Mouse (Mus musculus): ENCODE measurements around the gene Eif2s2. TPM values are rescaled to one million over a fixed set of nuclear protein-coding genes. Genes with fewer than 3 reads are reported as not detected.

Gene Eif2s2
- polyA plus RNA-seq, 1 experiment, result 15.8 TPM

- no peak for DNase-seq (ENCODE audit: low read depth)
These were observed 280 bp upstream of the Eif2s2 start for GRCm38 (mm10) chr2:154893045-154893385.

- no peak for DNase-seq (ENCODE audit: low read depth)
These were observed 1.1 kb downstream of the Eif2s2 start for GRCm38 (mm10) chr2:154891585-154891984.

- DNase-seq (ENCODE audit: low read depth), result no peak
These were observed 16.1 kb downstream of the Eif2s2 start for GRCm38 (mm10) chr2:154876621-154877020.

GRCm38 (mm10) chr2:154869954-154870641, 22.6 kb downstream of the Eif2s2 start:
- DNase-seq (ENCODE audit: low read depth), result no peak

GRCm38 (mm10) chr2:154868106-154868505, 24.6 kb downstream of the Eif2s2 start:
- no peak for DNase-seq (ENCODE audit: low read depth)

GRCm38 (mm10) chr2:154865696-154866095, 27.0 kb downstream of the Eif2s2 start:
- DNase-seq (ENCODE audit: low read depth), result no peak

GRCm38 (mm10) chr2:154863672-154864071, 29.1 kb downstream of the Eif2s2 start:
- no peak for DNase-seq (ENCODE audit: low read depth)

- DNase-seq (ENCODE audit: low read depth), result no peak
These were observed 37.4 kb downstream of the Eif2s2 start for GRCm38 (mm10) chr2:154855383-154855782.

- DNase-seq (ENCODE audit: low read depth), result no peak
These were observed 44.6 kb downstream of the Eif2s2 start for GRCm38 (mm10) chr2:154848086-154848485.

- no peak for DNase-seq (ENCODE audit: low read depth)
These were observed 56.2 kb downstream of the Eif2s2 start for GRCm38 (mm10) chr2:154836537-154836936.

- peak; percentile 23 for DNase-seq (ENCODE audit: low read depth)
These were observed 58.4 kb downstream of the Eif2s2 start for GRCm38 (mm10) chr2:154834149-154834865.

- no peak for DNase-seq (ENCODE audit: low read depth)
These were observed 60.3 kb downstream of the Eif2s2 start for GRCm38 (mm10) chr2:154832471-154832870.

- DNase-seq (ENCODE audit: low read depth), result no peak
These were observed 65.2 kb downstream of the Eif2s2 start for GRCm38 (mm10) chr2:154827521-154827920.

GRCm38 (mm10) chr2:154826054-154826538, 66.6 kb downstream of the Eif2s2 start:
- DNase-seq (ENCODE audit: low read depth), result no peak

Other genes with a start within 250 kb of the Eif2s2 start
- gene Chmp4b, start 241.2 kb downstream of the Eif2s2 start, polyA plus RNA-seq (2012; rRNA removed), result 111 and 177 TPM in 2 replicates
- not detected in 2 replicates for gene Gm14214, start 122.9 kb downstream of the Eif2s2 start, polyA plus RNA-seq (2012; rRNA removed)
- gene Raly, start 101.8 kb downstream of the Eif2s2 start, polyA plus RNA-seq (2012; rRNA removed), result 152 and 164 TPM in 2 replicates
- 0.39 TPM in 1 of 2 replicates, not detected in the other for gene a, start 101.5 kb downstream of the Eif2s2 start, polyA plus RNA-seq (2012; rRNA removed)
- gene Gm14226, start 125.3 kb upstream of the Eif2s2 start, polyA plus RNA-seq (2012; rRNA removed), result 0.28 and 0.61 TPM in 2 replicates
- gene Ahcy, start 181.6 kb upstream of the Eif2s2 start, polyA plus RNA-seq (2012; rRNA removed), result 57.2 and 66.0 TPM in 2 replicates
- gene Itch, start 240.6 kb upstream of the Eif2s2 start, polyA plus RNA-seq (2012; rRNA removed), result 12.5 and 17.3 TPM in 2 replicates

Data from gonadal fat pad, adult 2 months (tissue).